Mouse (Mus musculus) CH12.LX (cell line): ENCODE measurements around the gene Myh8.

Experiments used
- CTCF ChIP-seq, 2 experiments: IDR thresholded peaks in 1 of 2; conservative IDR thresholded peaks in 1 of 2; 2 replicates each; pipeline ENCODE4 v1.5.1; 2011 to 2012; ENCODE audit warnings: low read depth in 2 of 2, low read length in 2 of 2, improper control_type of control experiment in 1 of 2, inconsistent platforms in 1 of 2, mild to moderate bottlenecking in 1 of 2, moderate library complexity in 1 of 2
- ELF1 ChIP-seq: IDR thresholded peaks from 2 replicates; pipeline ENCODE4 v1.6.1; 2014; ENCODE audit warnings: low read depth, mild to moderate bottlenecking, inconsistent platforms, low read length, improper control_type of control experiment
- EP300 ChIP-seq: IDR thresholded peaks from 2 replicates; pipeline ENCODE4 v1.6.1; 2011; ENCODE audit warnings: low read length, improper control_type of control experiment
- ETS1 ChIP-seq: conservative IDR thresholded peaks from 2 replicates; pipeline ENCODE4 v1.6.1; 2012; ENCODE audit warnings: low read depth, mild to moderate bottlenecking, inconsistent platforms, low read length, improper control_type of control experiment, moderate library complexity
- KAT2A ChIP-seq: IDR thresholded peaks from 2 replicates; pipeline ENCODE4 v1.6.1; 2012; ENCODE audit warnings: low read length, improper control_type of control experiment, inconsistent platforms; ENCODE audit not compliant: insufficient replicate concordance
- MXI1 ChIP-seq: IDR thresholded peaks from 2 replicates; pipeline ENCODE4 v1.6.1; 2011; ENCODE audit warnings: mild to moderate bottlenecking, low read depth, low read length, improper control_type of control experiment
- MYC ChIP-seq: IDR thresholded peaks from 2 replicates; pipeline ENCODE4 v1.6.1; 2011; ENCODE audit warnings: low read depth, mild to moderate bottlenecking, improper control_type of control experiment, low read length

DNA sequence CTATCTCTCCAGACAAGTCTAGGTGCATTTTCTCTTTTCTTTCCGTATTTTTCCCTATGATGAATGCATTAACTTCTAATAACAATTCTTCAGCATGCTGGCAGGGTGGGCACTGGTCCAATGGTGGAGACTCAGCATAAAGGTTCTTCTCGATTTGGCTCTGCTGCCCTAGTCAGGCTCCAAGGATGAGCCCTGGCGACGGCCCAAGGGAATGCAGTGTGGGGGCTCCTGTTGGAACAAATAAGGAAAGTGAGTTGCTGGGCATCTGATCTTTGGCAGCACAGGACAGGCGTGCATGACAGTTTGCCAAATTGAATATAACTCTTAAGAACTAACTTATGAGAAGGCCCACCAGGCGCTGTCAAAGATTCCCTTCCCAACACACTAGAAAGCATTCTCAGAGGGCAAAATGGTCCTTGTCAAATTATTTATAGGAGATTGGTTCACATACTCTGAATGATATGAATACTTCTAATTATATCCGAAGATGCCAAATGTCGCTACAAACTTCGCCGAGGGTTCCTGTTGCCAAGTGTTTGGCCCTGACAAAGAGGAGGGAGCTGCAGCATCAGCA is at the start of gene Myh8:
- TF ChIP-seq MXI1: no peak
- no peak for TF ChIP-seq MYC
- TF ChIP-seq KAT2A: no peak
- TF ChIP-seq EP300: no peak
- TF ChIP-seq CTCF (conservative IDR thresholded peaks at IDR 0.05 in 1 of 2, IDR thresholded peaks at IDR 0.05 in 1 of 2; ENCODE audit: low read depth in 2 of 2, low read length in 2 of 2): no peak
- TF ChIP-seq ETS1: no peak
- TF ChIP-seq ELF1: no peak
